Mouse (Mus musculus) kidney, embryonic 15.5 days (tissue): ENCODE results near the gene Tex33. TPM values are rescaled to one million over a fixed set of nuclear protein-coding genes. Genes with fewer than 3 reads are reported as not detected.
"Not testable (repeated sequence)": the region's sequence is repeated elsewhere in the genome, so short reads cannot be mapped to it uniquely, and the experiment has no call there.

Experiments used
- ATAC-seq: fragments of 200-750 bp; cut with Nextera tagmentation; replicated peaks from 2 replicates; pipeline ENCODE4 v1.8.0; 2017; ENCODE audit warnings: moderate TSS enrichment; ENCODE audit not compliant: low FRiP score
- H3K27ac ChIP-seq: fragments of 300-500 bp; sonication (generic); 2 replicates; pipeline ENCODE4 v1.5.1; 2015; ENCODE audit warnings: mild to moderate bottlenecking, inconsistent platforms
- H3K27me3 ChIP-seq: fragments of 300-500 bp; sonication (generic); 2 replicates; pipeline ENCODE4 v1.6.1; 2015; ENCODE audit warnings: inconsistent platforms
- H3K36me3 ChIP-seq: fragments of 300-500 bp; sonication (generic); 2 replicates; pipeline ENCODE4 v1.6.1; 2015; ENCODE audit warnings: inconsistent platforms
- H3K4me1 ChIP-seq: fragments of 300-500 bp; sonication (generic); 2 replicates; pipeline ENCODE4 v1.6.1; 2015; ENCODE audit warnings: inconsistent platforms
- H3K4me2 ChIP-seq: fragments of 300-500 bp; sonication (generic); 2 replicates; pipeline ENCODE4 v1.6.1; 2015; ENCODE audit warnings: moderate library complexity, mild to moderate bottlenecking, inconsistent platforms
- H3K4me3 ChIP-seq: fragments of 300-500 bp; sonication (generic); replicated peaks from 2 replicates; pipeline ENCODE4 v1.5.1; 2015; ENCODE audit warnings: mild to moderate bottlenecking, inconsistent platforms
- H3K9ac ChIP-seq: fragments of 300-500 bp; sonication (generic); 2 replicates; pipeline ENCODE4 v1.6.1; 2015; ENCODE audit warnings: mild to moderate bottlenecking, inconsistent platforms
- H3K9me3 ChIP-seq: fragments of 300-500 bp; sonication (generic); replicated peaks from 2 replicates; pipeline ENCODE4 v1.6.1; 2016; ENCODE audit warnings: inconsistent platforms
- WGBS: fragments of 180-500 bp; shearing (Covaris S2); methylation state at CpG from one replicate; pipeline ENCODE4 v1.1.7; 2015; ENCODE audit warnings: mixed read lengths; 5-methylcytosine and 5-hydroxymethylcytosine counted together
- microRNA-seq: library from miRNA; unstranded; fragments of <30 nt; microRNA quantifications from one replicate; pipeline ENCODE4, GENCODE M21; 2016
- polyA plus RNA-seq: library from polyadenylated mRNA; unstranded; fragments of >200 nt; fragmentation: Nextera tagmentation; extraction: Ambion mirVana; gene quantifications from 2 replicates; pipeline ENCODE4 v1.2.1, GENCODE M21; 2015

The Tex33 gene
- polyA plus RNA-seq, 1 experiment from 2014 or later: not detected

- H3K4me3 ChIP-seq: no peak overlapping the region
- H3K36me3 ChIP-seq: no peaks in the 10 kb centered on the region
- H3K27ac ChIP-seq: no peak overlapping the region
- H3K9me3 ChIP-seq: no peaks in the 10 kb centered on the region
- no peak overlapping the region for H3K9ac ChIP-seq
- H3K4me1 ChIP-seq: no peaks in the 10 kb centered on the region
- no peak overlapping the region for H3K4me2 ChIP-seq
- ATAC-seq: no peak
- 67% methylated on average over 5 of the region's 5 CpGs for WGBS
- H3K27me3 ChIP-seq: no peaks in the 10 kb centered on the region
Measured at GRCm38 (mm10) chr15:78331523-78332340, 64.0 kb downstream of the Tex33 start.

- Histone ChIP-seq H3K4me1 (no peaks in the 10 kb centered on the region), H3K9me3 (no peaks in the 10 kb centered on the region), H3K27ac (no peak overlapping the region), H3K4me2 (no peak overlapping the region), H3K4me3 (no peak overlapping the region), H3K36me3 (no peaks in the 10 kb centered on the region), H3K27me3 (no peaks in the 10 kb centered on the region), H3K9ac (no peak overlapping the region)
- WGBS: 82% methylated on average over 4 of the region's 4 CpGs
- no peak for ATAC-seq
Measured at GRCm38 (mm10) chr15:78330706-78331105, 65.0 kb downstream of the Tex33 start.

GRCm38 (mm10) chr15:78329972-78330371 lies 65.7 kb downstream of the Tex33 start:
- ATAC-seq: not testable (repeated sequence)

GRCm38 (mm10) chr15:78328520-78329097 lies 67.1 kb downstream of the Tex33 start:
- H3K36me3 ChIP-seq: no peaks in the 10 kb centered on the region
- H3K4me2 ChIP-seq: no peak overlapping the region
- H3K27me3 ChIP-seq: no peaks in the 10 kb centered on the region
- H3K4me3 ChIP-seq: no peak overlapping the region
- WGBS: 83% methylated on average over 3 of the region's 3 CpGs
- no peaks in the 10 kb centered on the region for H3K9me3 ChIP-seq
- H3K9ac ChIP-seq: no peak overlapping the region
- H3K27ac ChIP-seq: no peak overlapping the region
- H3K4me1 ChIP-seq: no peaks in the 10 kb centered on the region
- no peak for ATAC-seq

More at GRCm38 (mm10) chr15:78329972-78330371, 65.7 kb downstream of the Tex33 start:
- not testable (repeated sequence) for H3K4me3 ChIP-seq, H3K36me3 ChIP-seq, H3K27me3 ChIP-seq, H3K9ac ChIP-seq, H3K4me1 ChIP-seq, H3K27ac ChIP-seq, H3K4me2 ChIP-seq, H3K9me3 ChIP-seq
- WGBS: 86% methylated on average over 6 of the region's 6 CpGs

Small RNA genes within 50 kb of the gene (microRNA-seq; reads per million reads assigned to microRNA genes)
- not detected for gene Mir7676-2

Other genes with a start within 250 kb of the Tex33 start
- 88.8 and 90.2 TPM in 2 replicates for gene Ift27, start 221.8 kb downstream of the Tex33 start, polyA plus RNA-seq
- gene Pvalb, start 189.5 kb downstream of the Tex33 start, polyA plus RNA-seq: not detected in 2 replicates
- gene Ncf4, start 151.1 kb downstream of the Tex33 start, polyA plus RNA-seq: 3.5 and 4.0 TPM in 2 replicates
- gene Csf2rb2, start 90.2 kb downstream of the Tex33 start, polyA plus RNA-seq: 0.19 and 0.35 TPM in 2 replicates
- gene Csf2rb, start 70.2 kb downstream of the Tex33 start, polyA plus RNA-seq: 1.2 TPM in 2 replicates
- gene Tst, start 10.0 kb upstream of the Tex33 start, polyA plus RNA-seq: 44.3 and 52.1 TPM in 2 replicates
- 3.3 and 4.1 TPM in 2 replicates for gene Mpst, start 10.5 kb upstream of the Tex33 start, polyA plus RNA-seq
- 40.0 and 45.8 TPM in 2 replicates for gene Kctd17, start 32.7 kb upstream of the Tex33 start, polyA plus RNA-seq
- 0.31 and 1.0 TPM in 2 replicates for gene Tmprss6, start 72.7 kb upstream of the Tex33 start, polyA plus RNA-seq
- 0.44 and 0.60 TPM in 2 replicates for gene Il2rb, start 99.4 kb upstream of the Tex33 start, polyA plus RNA-seq
- 27.7 and 30.4 TPM in 2 replicates for gene C1qtnf6, start 135.5 kb upstream of the Tex33 start, polyA plus RNA-seq
- gene Sstr3, start 148.8 kb upstream of the Tex33 start, polyA plus RNA-seq: 0.30 and 0.58 TPM in 2 replicates
- gene Rac2, start 176.9 kb upstream of the Tex33 start, polyA plus RNA-seq: 8.1 and 11.1 TPM in 2 replicates
- gene Cyth4, start 201.1 kb upstream of the Tex33 start, polyA plus RNA-seq: 7.1 and 8.1 TPM in 2 replicates